Mouse (Mus musculus) heart, adult 2 months (tissue): ENCODE data around the gene Prph. TPM values are rescaled to one million over a fixed set of nuclear protein-coding genes. Genes with fewer than 3 reads are reported as not detected.
"Not testable (repeated sequence)": the region's sequence is repeated elsewhere in the genome, so short reads cannot be mapped to it uniquely, and the experiment has no call there.

Experiments
- DNase-seq, 2 experiments: peaks; one replicate each; pipeline ENCODE4 v3.0.0; 2021
- H3K27ac ChIP-seq: fragments of 200-600 bp; 2 replicates; pipeline ENCODE4 v1.8.1; 2022
- H3K27me3 ChIP-seq: fragments of 200-500 bp; 2 replicates; pipeline ENCODE4 v1.6.1; 2012; ENCODE audit warnings: mild to moderate bottlenecking, low read length, inconsistent platforms, mixed read lengths; ENCODE audit not compliant: control insufficient read depth, insufficient read depth
- H3K36me3 ChIP-seq: fragments of 200-500 bp; 2 replicates; pipeline ENCODE4 v1.6.1; 2012; ENCODE audit warnings: low read length, inconsistent platforms; ENCODE audit not compliant: control insufficient read depth, insufficient read depth
- H3K4me1 ChIP-seq: fragments of 200-500 bp; 2 replicates; pipeline ENCODE4 v1.6.1; 2011; ENCODE audit warnings: low read length; ENCODE audit not compliant: control insufficient read depth, insufficient read depth
- H3K4me3 ChIP-seq: fragments of 200-600 bp; 2 replicates; pipeline ENCODE4 v1.8.1; 2022
- H3K79me2 ChIP-seq: fragments of 200-500 bp; replicated peaks from 2 replicates; pipeline ENCODE4 v1.6.1; 2012; ENCODE audit warnings: mild to moderate bottlenecking, inconsistent platforms, low read length, moderate library complexity, mixed read lengths; ENCODE audit not compliant: control insufficient read depth, insufficient read depth
- H3K9ac ChIP-seq: fragments of 200-500 bp; 2 replicates; pipeline ENCODE4 v1.6.1; 2012; ENCODE audit warnings: low read depth, mild to moderate bottlenecking, control low read depth, inconsistent platforms, low read length, mixed read lengths
- CTCF ChIP-seq: fragments of 200-600 bp; IDR thresholded peaks from 2 replicates; pipeline ENCODE4 v1.8.1; 2022; ENCODE audit warnings: antibody characterized with exemption, mild to moderate bottlenecking, moderate library complexity
- EP300 ChIP-seq: fragments of 200-500 bp; IDR thresholded peaks from 2 replicates; pipeline ENCODE4 v1.6.1; 2011; ENCODE audit warnings: low read depth, low read length, control low read depth; ENCODE audit not compliant: insufficient read depth
- POLR2A ChIP-seq: fragments of 200-500 bp; IDR thresholded peaks from 2 replicates; pipeline ENCODE4 v1.6.1; 2011; ENCODE audit warnings: mild to moderate bottlenecking, low read depth, low read length, control low read depth; ENCODE audit not compliant: insufficient read depth
- WGBS: fragments of 180-500 bp; shearing (Covaris S2); methylation state at CpG from one replicate; pipeline ENCODE4 v1.1.7; 2018; 5-methylcytosine and 5-hydroxymethylcytosine counted together
- intact Hi-C: fragments of 180-260 bp; cut with DNase I; formaldehyde crosslinking; loops from one replicate; pipeline ENCODE4 v1.15.1; 2025
- polyA plus RNA-seq: library from polyadenylated mRNA; depleted of rRNA; stranded (reverse); fragments of >200 nt; gene quantifications from 2 replicates; pipeline ENCODE4 v1.2.3, GENCODE M21; 2012
- total RNA-seq, 2 experiments: library from RNA; stranded (reverse); gene quantifications; 2 replicates each; pipeline ENCODE4 v1.2.3; 2021

Prph gene
- total and polyA plus RNA-seq, 3 experiments = 0.13 to 1.00 (median 0.80) TPM

- Histone ChIP-seq H3K4me1 (no peaks in the 10 kb centered on the region), H3K36me3 (peaks cover 4% of the 10 kb centered on the region), H3K9ac (no peak overlapping the region), H3K4me3 (no peak overlapping the region), H3K27ac (no peak overlapping the region), H3K27me3 (no peaks in the 10 kb centered on the region), H3K79me2 (no peaks in the 10 kb centered on the region)
- WGBS = 65% methylated on average over 26 of the region's 26 CpGs
- DNase-seq = no peak
- intact Hi-C loops = no loop called here
- TF ChIP-seq EP300 = no peak
- TF ChIP-seq CTCF = peak; percentile 18; the same call in 1 of the 2 replicates
Measured at GRCm38 (mm10) chr15:99039996-99040919, 14.7 kb upstream of the Prph start.

- WGBS = 57% methylated on average over 21 of the region's 21 CpGs
- TF ChIP-seq CTCF (no peak), EP300 (no peak), POLR2A (no peak)
- no peaks in the 10 kb centered on the region for H3K79me2 ChIP-seq
- no peak for DNase-seq
- intact Hi-C loops = no loop called here
- H3K9ac ChIP-seq = no peak overlapping the region
- H3K4me1 ChIP-seq = no peaks in the 10 kb centered on the region
- H3K27ac ChIP-seq = no peak overlapping the region
- H3K27me3 ChIP-seq = no peaks in the 10 kb centered on the region
- H3K4me3 ChIP-seq = no peak overlapping the region
- no peaks in the 10 kb centered on the region for H3K36me3 ChIP-seq
Measured at GRCm38 (mm10) chr15:99040920-99041856, 13.8 kb upstream of the Prph start.

DNA sequence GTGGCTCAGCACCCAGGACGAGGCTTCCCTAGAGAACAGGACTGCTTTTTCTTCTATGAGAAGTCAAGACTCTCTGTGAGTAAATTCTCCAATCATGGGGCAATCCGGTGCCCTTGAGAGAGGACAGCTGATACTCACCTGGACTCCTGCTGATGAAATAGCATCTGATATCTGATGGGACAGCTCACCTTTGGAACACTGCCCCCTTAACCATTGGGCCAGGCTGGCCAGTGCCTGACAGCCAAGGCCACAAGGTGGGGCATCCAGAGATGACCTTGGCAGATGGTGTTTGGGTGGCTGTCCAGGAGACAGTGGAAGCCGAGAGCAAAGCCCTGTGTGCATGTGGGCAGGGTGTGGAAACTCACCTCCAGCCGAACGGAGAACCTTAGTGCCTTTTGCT is 12.6 kb upstream of the Prph start:
- H3K79me2 ChIP-seq = no peaks in the 10 kb centered on the region
- intact Hi-C loops = no loop called here
- no peaks in the 10 kb centered on the region for H3K27me3 ChIP-seq
- DNase-seq = no peak
- WGBS = 75% methylated on average over 5 of the region's 5 CpGs
- no peaks in the 10 kb centered on the region for H3K4me1 ChIP-seq
- no peak overlapping the region for H3K9ac ChIP-seq
- H3K36me3 ChIP-seq = no peaks in the 10 kb centered on the region
- H3K4me3 ChIP-seq = no peak overlapping the region
- H3K27ac ChIP-seq = no peak overlapping the region
- TF ChIP-seq EP300 = no peak
- no peak for TF ChIP-seq POLR2A
- no peak for TF ChIP-seq CTCF

DNA sequence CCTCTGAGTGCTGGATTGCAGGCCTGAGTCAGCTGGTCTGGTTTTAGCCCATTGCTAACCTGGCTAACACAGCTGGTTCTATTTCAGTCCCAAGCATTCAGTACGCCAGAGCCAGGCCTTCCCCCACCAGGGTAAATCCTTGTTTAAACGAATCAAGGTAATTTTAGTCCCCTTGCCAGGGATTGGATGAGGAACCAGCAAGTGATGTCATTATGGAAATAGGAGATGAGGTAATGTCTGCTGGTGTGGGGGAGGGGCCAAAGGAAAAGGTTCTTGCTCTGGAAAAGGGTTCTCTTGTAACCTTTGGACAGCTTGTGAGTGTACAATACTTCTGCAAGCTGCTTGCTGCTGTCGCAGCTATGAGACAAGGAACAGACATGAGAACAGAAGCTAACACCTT is 10.1 kb upstream of the Prph start:
- H3K27me3 ChIP-seq = no peaks in the 10 kb centered on the region
- H3K79me2 ChIP-seq = no peaks in the 10 kb centered on the region
- no peaks in the 10 kb centered on the region for H3K36me3 ChIP-seq
- H3K27ac ChIP-seq = no peak overlapping the region
- intact Hi-C loops = no loop called here
- H3K9ac ChIP-seq = no peak overlapping the region
- H3K4me1 ChIP-seq = no peaks in the 10 kb centered on the region
- no peak overlapping the region for H3K4me3 ChIP-seq
- no peak for TF ChIP-seq EP300
- TF ChIP-seq CTCF = no peak
- TF ChIP-seq POLR2A = no peak
- WGBS = 31% methylated on average over 3 of the region's 3 CpGs
- no peak for DNase-seq

- H3K27ac ChIP-seq, H3K4me3 ChIP-seq, intact Hi-C loops, DNase-seq, H3K9ac ChIP-seq, H3K4me1 ChIP-seq, H3K79me2 ChIP-seq, H3K36me3 ChIP-seq, H3K27me3 ChIP-seq: not testable (repeated sequence)
- WGBS = 67% methylated on average over 6 of the region's 6 CpGs
Measured at GRCm38 (mm10) chr15:99045734-99046133, 9.2 kb upstream of the Prph start.
